9 mouse cellular contexts compared by ENCODE assay signal in the genomic region with DNA sequence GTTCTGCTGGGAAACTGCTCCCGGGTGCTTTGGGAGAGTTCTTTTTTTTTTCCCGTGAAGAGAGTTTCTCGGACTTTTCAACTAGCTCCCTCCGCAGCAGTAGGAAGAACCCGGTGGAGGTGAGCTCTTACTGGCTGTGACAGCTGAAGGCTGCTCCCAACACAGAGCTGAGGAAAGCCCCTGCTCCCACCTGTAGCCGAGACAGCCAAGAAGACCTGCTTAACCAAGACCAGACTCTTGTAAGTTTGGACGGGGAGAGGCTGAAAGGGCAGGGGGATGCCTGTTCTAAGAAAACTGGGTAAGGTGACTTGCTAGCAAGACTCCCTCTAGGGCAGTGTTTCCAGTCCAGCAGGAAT. TPM values are rescaled to one million over a fixed set of nuclear protein-coding genes. Genes with fewer than 3 reads are reported as not detected.
A peak's percentile ranks its signal among the peaks of the same experiment; 100 is the strongest.
DNase-seq lines count a peak whose midpoint lies in the region; ATAC-seq and TF ChIP-seq lines count a peak whose summit lies in the region.
"Had no signal": no experiment of that assay in that cellular context is flagged by ENCODE, and none has a peak within 500 bp of the region (broad histone marks: within the 10 kb centered on the region; RNA-seq: fewer than 3 reads in every experiment).

No protein-coding gene starts in this region.

- no peak overlapping the region for H3K27ac ChIP-seq in lung, embryonic 14.5 days (ENCODE audit: low read depth)
- H3K27ac ChIP-seq in forebrain, embryonic 12.5 days = no peak overlapping the region
- no peak overlapping the region for H3K27ac ChIP-seq in limb, embryonic 15.5 days
- no peak overlapping the region for H3K27ac ChIP-seq in stomach, embryonic 14.5 days (ENCODE audit: low read length)

- 4% methylated on average over 7 of the region's 7 CpGs for WGBS in lung, embryonic 14.5 days
- under 1% methylated on average over 7 of the region's 7 CpGs for WGBS in forebrain, embryonic 12.5 days
- whole genome bisulfite sequencing in limb, embryonic 15.5 days = 2% methylated on average over 7 of the region's 7 CpGs
- 2% methylated on average over 7 of the region's 7 CpGs for WGBS in stomach, embryonic 14.5 days

- no peak for TF ChIP-seq CTCF in lung, embryonic 14.5 days (IDR thresholded peaks at IDR 0.05; ENCODE audit: low read depth)

- H3K9me3 ChIP-seq in lung, embryonic 14.5 days (ENCODE audit: low read depth, low read length) = no peaks in the 10 kb centered on the region
- H3K9me3 ChIP-seq in forebrain, embryonic 12.5 days = no peaks in the 10 kb centered on the region
- no peaks in the 10 kb centered on the region for H3K9me3 ChIP-seq in limb, embryonic 15.5 days
- no peaks in the 10 kb centered on the region for H3K9me3 ChIP-seq in stomach, embryonic 14.5 days (ENCODE audit: control insufficient read depth, low read depth, low read length)

- H3K4me2 ChIP-seq in lung, embryonic 14.5 days = peak overlapping the region; percentile 63
- peak overlapping the region; percentile 47 for H3K4me2 ChIP-seq in forebrain, embryonic 12.5 days
- peak overlapping the region; percentile 56 for H3K4me2 ChIP-seq in limb, embryonic 15.5 days
- H3K4me2 ChIP-seq in stomach, embryonic 14.5 days (replicated peaks; ENCODE audit: low read depth, low read length) = peak overlapping the region; percentile 59

- no peaks in the 10 kb centered on the region for H3K27me3 ChIP-seq in lung, embryonic 14.5 days (ENCODE audit: insufficient read depth, low read length)
- 0 out of 2 replicates have a peak, but pooled peaks cover 8% of the 10 kb centered on the region for H3K27me3 ChIP-seq in forebrain, embryonic 12.5 days
- no peaks in the 10 kb centered on the region for H3K27me3 ChIP-seq in limb, embryonic 15.5 days
- no peaks in the 10 kb centered on the region for H3K27me3 ChIP-seq in stomach, embryonic 14.5 days (ENCODE audit: control insufficient read depth, insufficient read depth, low read length)

- no peaks in the 10 kb centered on the region for H3K4me1 ChIP-seq in lung, embryonic 14.5 days (ENCODE audit: insufficient read depth)
- H3K4me1 ChIP-seq in forebrain, embryonic 12.5 days = peaks cover 9% of the 10 kb centered on the region
- peaks cover 9% of the 10 kb centered on the region for H3K4me1 ChIP-seq in limb, embryonic 15.5 days
- no peaks in the 10 kb centered on the region for H3K4me1 ChIP-seq in stomach, embryonic 14.5 days (ENCODE audit: control insufficient read depth, insufficient read depth, low read length)
- H3K4me1 ChIP-seq: megakaryocyte, embryonic 14.5 days had no signal

- DNase-seq in lung, embryonic 14.5 days = peak; percentile 3
- DNase-seq in lung, postnatal 14 days = no peak
- DNase-seq in layer of hippocampus, adult 11-12 months (ENCODE audit: low spot score) = no peak
- no peak for DNase-seq in adrenal gland, adult (ENCODE audit: inconsistent age in 2 of 2, low spot score in 1 of 2)
- no peak for DNase-seq in spleen, postnatal 10 days (ENCODE audit: low spot score in 2 of 2)

- H3K4me3 ChIP-seq in lung, embryonic 14.5 days (ENCODE audit: low read depth, low read length) = peak overlapping the region; percentile 30
- peak overlapping the region; percentile 17; the same call in 1 of the 2 replicates for H3K4me3 ChIP-seq in forebrain, embryonic 12.5 days (replicated peaks)
- peak overlapping the region; percentile 33 for H3K4me3 ChIP-seq in limb, embryonic 15.5 days
- peak overlapping the region; percentile 24 for H3K4me3 ChIP-seq in stomach, embryonic 14.5 days (ENCODE audit: low read depth, low read length)
- H3K4me3 ChIP-seq: megakaryocyte, embryonic 14.5 days had no signal

- peak overlapping the region; percentile 42; the same call in 1 of the 2 replicates for H3K9ac ChIP-seq in lung, embryonic 14.5 days
- no peak overlapping the region for H3K9ac ChIP-seq in forebrain, embryonic 12.5 days
- no peak overlapping the region for H3K9ac ChIP-seq in limb, embryonic 15.5 days
- H3K9ac ChIP-seq in stomach, embryonic 14.5 days (replicated peaks; ENCODE audit: low read depth, low read length) = no peak overlapping the region

- no peak for ATAC-seq in lung, embryonic 14.5 days (ENCODE audit: insufficient read depth)
- no peak for ATAC-seq in forebrain, embryonic 12.5 days (ENCODE audit: low FRiP score)
- no peak for ATAC-seq in limb, embryonic 15.5 days (ENCODE audit: insufficient number of reproducible peaks, low FRiP score, low TSS enrichment, low read depth)
- no peak for ATAC-seq in stomach, embryonic 14.5 days (ENCODE audit: insufficient number of reproducible peaks, insufficient read depth, low FRiP score, low read depth)

- no peaks in the 10 kb centered on the region for H3K36me3 ChIP-seq in lung, embryonic 14.5 days (ENCODE audit: insufficient read depth)
- no peaks in the 10 kb centered on the region for H3K36me3 ChIP-seq in forebrain, embryonic 12.5 days (replicated peaks)
- H3K36me3 ChIP-seq in limb, embryonic 15.5 days = no peaks in the 10 kb centered on the region
- no peaks in the 10 kb centered on the region for H3K36me3 ChIP-seq in stomach, embryonic 14.5 days (ENCODE audit: control insufficient read depth, insufficient read depth, low read length)

RNA-seq across cellular contexts. Expression of a gene that starts 0.3 kb away (rescaled TPM):
- 0.37 and 0.42 TPM in 2 replicates for polyA plus RNA-seq in lung, embryonic 14.5 days (2014; fragmentation: Nextera tagmentation; extraction: Ambion mirVana)
- 0.20 and 0.42 TPM in 2 replicates for polyA plus RNA-seq in forebrain, embryonic 12.5 days (2016; fragmentation: Nextera tagmentation; extraction: Ambion mirVana)
- 0.17 and 0.27 TPM in 2 replicates for polyA plus RNA-seq in limb, embryonic 15.5 days (2015; fragmentation: Nextera tagmentation; extraction: Ambion mirVana)
- polyA plus RNA-seq in stomach, embryonic 14.5 days (2014; fragmentation: Nextera tagmentation; extraction: Ambion mirVana) = 0.64 and 0.90 TPM in 2 replicates
